Mouse (Mus musculus) left cerebral cortex, adult 2 months (tissue): ENCODE data around the gene Samsn1. TPM values are rescaled to one million over a fixed set of nuclear protein-coding genes. Genes with fewer than 3 reads are reported as not detected.
"Not testable (repeated sequence)": the region's sequence is repeated elsewhere in the genome, so short reads cannot be mapped to it uniquely, and the experiment has no call there.

ENCODE experiments used
- DNase-seq, 2 experiments: peaks; one replicate each; pipeline ENCODE4 v3.0.0; 2021 to 2022; ENCODE audit warnings: low spot score in 2 of 2, mixed read lengths in 1 of 2; ENCODE audit errors: extremely low spot score in 1 of 2
- H3K27ac ChIP-seq: fragments of 200-600 bp; 2 replicates; pipeline ENCODE4 v1.8.1; 2022
- H3K4me3 ChIP-seq: fragments of 200-600 bp; 2 replicates; pipeline ENCODE4 v1.8.1; 2022
- CTCF ChIP-seq: fragments of 200-600 bp; IDR thresholded peaks from 2 replicates; pipeline ENCODE4 v1.8.1; 2022; ENCODE audit warnings: antibody characterized with exemption, mild to moderate bottlenecking, moderate library complexity
- intact Hi-C: fragments of 180-260 bp; cut with DNase I; formaldehyde crosslinking; loops from one replicate; pipeline ENCODE4 v1.15.1; 2025
- total RNA-seq, 2 experiments: library from RNA; stranded (reverse); gene quantifications; 2 replicates each; pipeline ENCODE4 v1.2.3; 2021

Gene Samsn1
- total RNA-seq, 2 experiments from 2014 or later, result 1.3 to 1.8 TPM

GRCm38 (mm10) chr16:75865505-75865904 lies 156.6 kb downstream of the Samsn1 start:
- Histone ChIP-seq H3K4me3 (no peak overlapping the region), H3K27ac (no peak overlapping the region)
- intact Hi-C loops, result no loop called here
- peak in 1 of 2 experiments; percentile 11 for DNase-seq
- no peak for TF ChIP-seq CTCF

DNA sequence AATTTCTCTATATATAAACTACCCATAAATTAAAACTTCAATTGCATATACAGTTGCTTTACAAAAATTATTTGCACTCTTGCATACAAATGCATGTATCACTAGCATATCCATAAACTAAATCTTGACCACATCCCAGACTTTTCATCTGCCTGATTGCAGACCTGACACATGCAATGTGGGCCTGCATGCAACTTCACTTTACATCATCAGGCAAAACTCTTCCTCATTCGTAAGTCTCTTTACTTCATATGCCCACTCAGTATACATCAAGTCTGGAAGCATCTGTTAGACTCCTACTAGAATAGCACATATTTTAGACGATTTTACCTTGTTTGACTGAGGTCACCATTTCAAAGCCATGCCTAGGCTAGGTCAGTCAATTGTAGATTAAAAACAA lies 157.4 kb downstream of the Samsn1 start:
- intact Hi-C loops, result no loop called here
- TF ChIP-seq CTCF, result no peak
- Histone ChIP-seq H3K4me3 (no peak overlapping the region), H3K27ac (no peak overlapping the region)
- DNase-seq, result no peak

GRCm38 (mm10) chr16:75856343-75856742 lies 165.7 kb downstream of the Samsn1 start:
- no peak for TF ChIP-seq CTCF
- intact Hi-C loops, result no loop called here
- H3K27ac ChIP-seq, result no peak overlapping the region
- DNase-seq, result no peak
- H3K4me3 ChIP-seq, result no peak overlapping the region

DNA sequence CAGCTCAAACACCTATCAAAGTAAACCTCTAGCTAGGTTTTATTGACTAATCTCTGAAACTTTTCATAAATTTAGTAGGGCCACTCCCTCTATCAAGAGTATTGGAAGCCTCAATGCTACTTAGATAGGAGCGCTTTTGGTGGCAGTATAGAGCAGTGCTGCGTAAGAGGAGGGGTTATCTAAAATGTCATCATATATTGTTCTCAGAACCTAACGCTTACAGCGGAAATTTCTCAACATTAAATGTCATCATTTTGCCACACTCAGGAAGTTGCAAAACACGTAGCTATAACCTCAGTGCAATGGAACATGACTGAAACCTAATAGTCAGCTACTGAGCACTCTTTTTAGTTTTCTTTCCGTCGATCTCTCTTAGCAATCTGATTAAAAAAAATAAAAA lies 166.7 kb downstream of the Samsn1 start:
- no peak overlapping the region for H3K27ac ChIP-seq
- no peak for DNase-seq
- H3K4me3 ChIP-seq, result no peak overlapping the region
- no peak for TF ChIP-seq CTCF
- intact Hi-C loops, result no loop called here

DNA sequence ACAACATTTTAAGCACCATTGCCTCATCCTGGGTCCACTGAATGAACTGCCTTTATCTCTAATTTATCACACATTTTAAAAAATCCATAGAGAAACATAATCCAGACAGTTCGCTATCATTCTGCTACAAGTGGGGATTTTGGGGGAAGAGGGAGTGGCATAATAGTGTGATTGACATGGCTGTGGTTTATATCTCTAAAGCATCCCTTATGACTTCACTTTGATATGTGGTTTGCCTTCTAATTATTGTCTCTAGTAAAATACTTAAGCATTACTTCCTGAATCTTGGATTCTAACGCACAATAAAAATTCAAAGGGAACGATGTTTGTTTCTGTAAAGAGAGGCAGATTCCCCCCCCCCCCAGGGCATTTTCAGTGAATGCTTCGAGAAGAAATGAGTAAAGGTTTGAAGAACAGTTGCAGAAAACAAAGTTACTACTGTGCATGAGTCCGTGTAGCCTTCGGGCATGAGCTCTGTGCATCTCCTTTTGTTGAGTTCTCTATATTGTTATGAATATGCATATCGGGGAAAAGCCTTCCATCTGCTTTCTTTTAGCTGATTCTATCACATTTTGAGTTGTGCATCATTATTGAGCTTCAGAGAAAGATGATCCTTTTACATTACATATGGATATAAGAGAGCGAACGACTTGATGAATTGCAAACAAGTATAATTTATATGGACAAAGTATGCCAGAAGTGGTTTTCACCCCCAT lies 168.4 kb downstream of the Samsn1 start:
- intact Hi-C loops, result no loop called here
- TF ChIP-seq CTCF, result no peak
- H3K4me3 ChIP-seq, result no peak overlapping the region
- no peak for DNase-seq
- no peak overlapping the region for H3K27ac ChIP-seq

GRCm38 (mm10) chr16:75852485-75852884 lies 169.6 kb downstream of the Samsn1 start:
- TF ChIP-seq CTCF, result no peak
- no peak for DNase-seq
- H3K27ac ChIP-seq, result no peak overlapping the region
- no peak overlapping the region for H3K4me3 ChIP-seq
- intact Hi-C loops, result no loop called here

- H3K4me3 ChIP-seq, result no peak overlapping the region
These were observed 173.0 kb downstream of the Samsn1 start for GRCm38 (mm10) chr16:75849039-75849438.

GRCm38 (mm10) chr16:75843653-75844062 lies 178.4 kb downstream of the Samsn1 start:
- Histone ChIP-seq H3K4me3 (no peak overlapping the region), H3K27ac (no peak overlapping the region)
- DNase-seq, result no peak
- intact Hi-C loops, result no loop called here
- TF ChIP-seq CTCF, result no peak

More at GRCm38 (mm10) chr16:75849039-75849438, 173.0 kb downstream of the Samsn1 start:
- DNase-seq, result no peak
- TF ChIP-seq CTCF, result no peak
- H3K27ac ChIP-seq, result no peak overlapping the region
- intact Hi-C loops, result no loop called here

GRCm38 (mm10) chr16:75843031-75843430 lies 179.1 kb downstream of the Samsn1 start:
- intact Hi-C loops, result no loop called here
- no peak for DNase-seq
- no peak overlapping the region for H3K4me3 ChIP-seq
- H3K27ac ChIP-seq, result no peak overlapping the region
- TF ChIP-seq CTCF, result no peak

- no peak overlapping the region for H3K4me3 ChIP-seq
- no peak overlapping the region for H3K27ac ChIP-seq
- no peak for TF ChIP-seq CTCF
- DNase-seq, result no peak
- intact Hi-C loops, result no loop called here
These were observed 179.5 kb downstream of the Samsn1 start for GRCm38 (mm10) chr16:75842569-75842968.

DNA sequence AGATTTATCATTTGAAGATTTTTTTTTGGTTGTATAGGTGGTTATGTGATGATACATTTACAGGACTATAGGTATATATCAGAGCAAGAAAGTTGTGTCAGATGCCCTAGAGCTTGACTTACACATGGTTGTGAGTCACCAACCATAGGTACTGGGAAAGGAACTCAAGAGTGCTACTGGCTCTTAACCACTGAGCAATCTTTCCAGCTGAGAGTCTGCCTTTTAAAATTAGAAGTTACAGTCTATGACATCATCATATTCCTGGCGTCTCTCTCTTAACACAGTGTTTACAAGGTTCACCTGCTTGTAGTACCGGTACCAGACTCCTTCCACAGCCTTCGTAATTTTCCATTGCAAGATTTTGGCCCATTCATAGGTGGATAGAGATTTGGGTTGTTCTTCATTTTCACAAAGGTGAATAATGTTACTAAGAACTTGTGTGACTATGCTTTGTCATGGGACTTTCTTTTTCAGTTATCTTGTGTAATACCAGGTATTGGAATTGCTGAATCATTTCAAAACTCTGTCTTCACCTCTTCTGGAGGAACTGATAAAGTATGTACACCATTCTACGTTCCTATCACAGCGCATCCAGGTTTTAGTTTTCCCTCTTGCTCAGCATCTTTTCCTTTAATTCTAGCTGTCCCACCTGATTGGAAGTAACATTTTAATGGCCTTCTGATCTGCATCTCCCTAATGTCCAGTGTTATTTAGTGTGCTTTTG lies 184.2 kb downstream of the Samsn1 start:
- intact Hi-C loops, result no loop called here
- Histone ChIP-seq H3K4me3 (no peak overlapping the region), H3K27ac (no peak overlapping the region)
- DNase-seq, result no peak
- TF ChIP-seq CTCF, result no peak

- Histone ChIP-seq H3K27ac (no peak overlapping the region), H3K4me3 (no peak overlapping the region)
- intact Hi-C loops, result no loop called here
- no peak for DNase-seq
- TF ChIP-seq CTCF, result no peak
These were observed 190.7 kb downstream of the Samsn1 start for GRCm38 (mm10) chr16:75831390-75831789.

DNA sequence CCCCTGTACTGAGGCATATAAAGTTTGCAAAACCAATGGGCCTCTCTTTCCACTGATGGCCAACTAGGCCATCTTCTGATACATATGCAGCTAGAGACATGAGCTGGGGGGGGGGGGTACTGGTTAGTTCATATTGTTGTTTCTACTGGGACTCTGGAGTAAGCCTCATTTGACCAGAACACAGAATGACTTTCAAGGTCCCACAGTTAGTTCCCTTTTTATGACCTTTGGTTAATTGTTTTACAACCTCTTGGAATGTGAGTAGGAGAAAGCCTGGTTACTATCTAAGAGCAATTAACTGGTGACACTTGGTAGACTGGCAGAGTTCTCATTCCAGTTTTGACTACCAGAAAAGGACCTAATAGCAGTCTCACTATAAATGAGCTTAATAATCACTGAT lies 195.1 kb downstream of the Samsn1 start:
- intact Hi-C loops, DNase-seq, H3K4me3 ChIP-seq, H3K27ac ChIP-seq: not testable (repeated sequence)
